Mouse (Mus musculus): ENCODE results near the gene Nim1k. TPM values are rescaled to one million over a fixed set of nuclear protein-coding genes. Genes with fewer than 3 reads are reported as not detected.

Nim1k gene
- polyA plus RNA-seq, 1 experiment from 2014 or later = 1.2 TPM

- ATAC-seq (replicated peaks; ENCODE audit: low FRiP score, low read depth) (no peak), DNase-seq (ENCODE audit: low spot score) (no peak)
- Histone ChIP-seq H3K27me3 (ENCODE audit: insufficient read depth, low read length) (no peaks in the 10 kb centered on the region), H3K9me3 (replicated peaks; ENCODE audit: low read length) (no peaks in the 10 kb centered on the region), H3K4me3 (replicated peaks; ENCODE audit: low read depth, low read length) (no peak overlapping the region), H3K4me2 (ENCODE audit: low read length) (no peak overlapping the region), H3K27ac (no peak overlapping the region), H3K36me3 (ENCODE audit: insufficient read depth, low read length) (no peaks in the 10 kb centered on the region), H3K9ac (ENCODE audit: low read depth, low read length) (no peak overlapping the region), H3K4me1 (replicated peaks; ENCODE audit: insufficient read depth, low read length) (no peaks in the 10 kb centered on the region)
- 89% methylated on average over 2 of the region's 2 CpGs for WGBS
- no peak for TF ChIP-seq CTCF (IDR thresholded peaks at IDR 0.05; ENCODE audit: low read depth)
These were observed 39.6 kb downstream of the Nim1k start for GRCm38 (mm10) chr13:119716105-119716504.

DNA sequence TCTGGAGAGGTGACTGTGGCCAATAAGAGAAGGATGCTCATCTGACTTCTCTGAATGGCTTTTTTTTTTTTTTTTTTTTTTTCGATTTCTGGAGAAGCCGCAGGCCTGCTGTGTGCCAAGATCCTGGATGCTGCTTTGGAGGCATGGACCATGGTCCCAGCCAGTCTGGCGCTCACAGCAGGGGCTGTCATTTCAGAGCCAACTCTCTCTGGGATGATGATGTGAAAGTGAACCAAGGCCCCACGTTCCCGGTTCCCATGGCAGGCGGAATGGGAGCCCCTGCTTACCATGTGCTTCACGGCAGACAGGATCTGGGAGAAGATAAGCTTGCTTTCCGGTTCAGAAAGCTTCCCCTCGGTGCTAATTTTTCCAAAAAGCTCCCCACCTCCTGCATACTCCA, 41.9 kb downstream of the Nim1k start:
- no peaks in the 10 kb centered on the region for H3K9me3 ChIP-seq (replicated peaks; ENCODE audit: low read length)
- no peak overlapping the region for H3K4me2 ChIP-seq (ENCODE audit: low read length)
- ATAC-seq (replicated peaks; ENCODE audit: low FRiP score, low read depth) (no peak), DNase-seq (ENCODE audit: low spot score) (no peak)
- H3K4me1 ChIP-seq (replicated peaks; ENCODE audit: insufficient read depth, low read length) = no peaks in the 10 kb centered on the region
- no peaks in the 10 kb centered on the region for H3K36me3 ChIP-seq (ENCODE audit: insufficient read depth, low read length)
- TF ChIP-seq CTCF (IDR thresholded peaks at IDR 0.05; ENCODE audit: low read depth) = no peak
- no peak overlapping the region for H3K4me3 ChIP-seq (replicated peaks; ENCODE audit: low read depth, low read length)
- no peak overlapping the region for H3K27ac ChIP-seq
- H3K9ac ChIP-seq (ENCODE audit: low read depth, low read length) = no peak overlapping the region
- H3K27me3 ChIP-seq (ENCODE audit: insufficient read depth, low read length) = no peaks in the 10 kb centered on the region
- 80% methylated on average over 9 of the region's 9 CpGs for WGBS

DNA sequence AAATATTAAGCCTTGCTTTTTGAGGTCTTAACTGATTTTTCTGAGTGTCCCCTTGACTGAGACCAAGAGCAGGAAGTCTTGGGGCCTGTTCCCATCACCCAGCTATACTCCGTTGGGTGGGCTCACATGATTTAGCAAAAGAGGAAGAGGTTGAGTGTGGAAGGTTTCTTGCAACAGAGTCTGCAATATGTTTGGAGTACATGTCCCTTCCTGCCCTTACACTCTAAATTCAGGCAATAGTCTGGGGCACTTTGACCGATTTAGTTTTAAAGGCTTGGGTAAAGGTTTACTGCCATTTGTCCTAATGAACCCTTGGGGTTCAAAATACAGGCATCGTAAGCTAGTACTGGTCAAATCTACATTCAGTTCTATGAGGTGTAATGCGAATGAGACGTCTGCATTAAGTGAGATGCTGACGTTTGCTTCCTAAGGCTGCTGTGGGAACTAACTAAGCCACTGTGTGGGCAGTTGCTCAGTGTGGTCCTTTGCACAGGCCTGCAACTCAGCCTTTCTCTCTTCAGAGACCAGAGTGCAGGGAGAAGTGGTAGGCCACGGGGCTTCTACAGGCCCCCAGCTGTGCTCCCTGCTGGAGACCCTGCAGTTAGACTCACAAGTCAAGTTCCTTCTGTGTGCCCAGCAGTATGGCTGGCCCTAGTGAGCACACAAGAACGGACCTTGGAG, 42.4 kb downstream of the Nim1k start:
- no peak for ATAC-seq (replicated peaks; ENCODE audit: low FRiP score, low read depth)
- Histone ChIP-seq H3K4me3 (replicated peaks; ENCODE audit: low read depth, low read length) (no peak overlapping the region), H3K9me3 (replicated peaks; ENCODE audit: low read length) (no peaks in the 10 kb centered on the region), H3K27ac (no peak overlapping the region), H3K4me2 (ENCODE audit: low read length) (no peak overlapping the region), H3K27me3 (ENCODE audit: insufficient read depth, low read length) (no peaks in the 10 kb centered on the region), H3K4me1 (replicated peaks; ENCODE audit: insufficient read depth, low read length) (no peaks in the 10 kb centered on the region), H3K9ac (ENCODE audit: low read depth, low read length) (no peak overlapping the region), H3K36me3 (ENCODE audit: insufficient read depth, low read length) (no peaks in the 10 kb centered on the region)
- 70% methylated on average over 8 of the region's 8 CpGs for WGBS
- TF ChIP-seq CTCF (IDR thresholded peaks at IDR 0.05; ENCODE audit: low read depth) = no peak
- no peak for DNase-seq (ENCODE audit: low spot score)

GRCm38 (mm10) chr13:119712463-119712862, 43.2 kb downstream of the Nim1k start:
- no peak overlapping the region for H3K27ac ChIP-seq
- ATAC-seq (replicated peaks; ENCODE audit: low FRiP score, low read depth) (no peak), DNase-seq (ENCODE audit: low spot score) (no peak)
- H3K36me3 ChIP-seq (ENCODE audit: insufficient read depth, low read length) = no peaks in the 10 kb centered on the region
- no peak overlapping the region for H3K9ac ChIP-seq (ENCODE audit: low read depth, low read length)
- no peaks in the 10 kb centered on the region for H3K9me3 ChIP-seq (replicated peaks; ENCODE audit: low read length)
- H3K4me3 ChIP-seq (replicated peaks; ENCODE audit: low read depth, low read length) = no peak overlapping the region
- 89% methylated on average over 11 of the region's 11 CpGs for WGBS
- H3K4me1 ChIP-seq (replicated peaks; ENCODE audit: insufficient read depth, low read length) = no peaks in the 10 kb centered on the region
- no peak for TF ChIP-seq CTCF (IDR thresholded peaks at IDR 0.05; ENCODE audit: low read depth)
- H3K27me3 ChIP-seq (ENCODE audit: insufficient read depth, low read length) = no peaks in the 10 kb centered on the region
- H3K4me2 ChIP-seq (ENCODE audit: low read length) = no peak overlapping the region

DNA sequence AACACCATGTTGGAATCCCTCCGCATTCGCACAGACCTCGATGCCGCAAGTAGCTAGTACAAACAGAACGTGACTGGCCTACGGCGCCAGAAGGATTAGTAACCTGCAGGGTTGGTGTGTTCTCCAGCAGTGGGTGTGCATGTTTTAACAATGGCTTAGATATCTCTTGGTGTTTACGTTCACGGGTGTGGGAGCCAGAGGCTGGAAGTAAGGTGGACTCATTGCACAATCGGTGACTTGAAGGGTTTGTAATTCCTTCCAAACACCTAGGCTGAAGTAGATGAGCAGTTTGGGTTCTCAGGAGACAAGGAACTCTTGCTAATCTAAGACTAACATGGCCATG, 45.4 kb downstream of the Nim1k start:
- Histone ChIP-seq H3K9me3 (replicated peaks; ENCODE audit: low read length) (no peaks in the 10 kb centered on the region), H3K9ac (ENCODE audit: low read depth, low read length) (no peak overlapping the region), H3K36me3 (ENCODE audit: insufficient read depth, low read length) (peaks cover 12% of the 10 kb centered on the region), H3K27ac (no peak overlapping the region), H3K4me1 (replicated peaks; ENCODE audit: insufficient read depth, low read length) (no peaks in the 10 kb centered on the region), H3K4me2 (ENCODE audit: low read length) (no peak overlapping the region), H3K27me3 (ENCODE audit: insufficient read depth, low read length) (no peaks in the 10 kb centered on the region), H3K4me3 (replicated peaks; ENCODE audit: low read depth, low read length) (no peak overlapping the region)
- WGBS = 95% methylated on average over 10 of the region's 10 CpGs
- TF ChIP-seq CTCF (IDR thresholded peaks at IDR 0.05; ENCODE audit: low read depth) = no peak
- ATAC-seq (replicated peaks; ENCODE audit: low FRiP score, low read depth) = no peak
- no peak for DNase-seq (ENCODE audit: low spot score)

GRCm38 (mm10) chr13:119709388-119710267, 46.1 kb downstream of the Nim1k start:
- Histone ChIP-seq H3K9me3 (replicated peaks; ENCODE audit: low read length) (no peaks in the 10 kb centered on the region), H3K27me3 (ENCODE audit: insufficient read depth, low read length) (no peaks in the 10 kb centered on the region), H3K4me3 (replicated peaks; ENCODE audit: low read depth, low read length) (no peak overlapping the region), H3K4me1 (replicated peaks; ENCODE audit: insufficient read depth, low read length) (no peaks in the 10 kb centered on the region), H3K36me3 (ENCODE audit: insufficient read depth, low read length) (peaks cover 16% of the 10 kb centered on the region), H3K9ac (ENCODE audit: low read depth, low read length) (no peak overlapping the region), H3K27ac (peak overlapping the region; percentile 33; the same call in 1 of the 2 replicates), H3K4me2 (ENCODE audit: low read length) (no peak overlapping the region)
- no peak for TF ChIP-seq CTCF (IDR thresholded peaks at IDR 0.05; ENCODE audit: low read depth)
- no peak for ATAC-seq (replicated peaks; ENCODE audit: low FRiP score, low read depth)
- DNase-seq (ENCODE audit: low spot score) = no peak
- 84% methylated on average over 8 of the region's 8 CpGs for WGBS

All from kidney, postnatal 0 days (tissue).